Mouse (Mus musculus) myocyte (in vitro differentiated cells): ENCODE results near the gene Dyrk2. TPM values are rescaled to one million over a fixed set of nuclear protein-coding genes. Genes with fewer than 3 reads are reported as not detected.

Experiments used
- H3K27me3 ChIP-seq: one replicate; pipeline ENCODE4 v1.6.1; 2011; ENCODE audit not compliant: control insufficient read depth, insufficient read depth, insufficient read length
- H3K36me3 ChIP-seq: one replicate; pipeline ENCODE4 v1.6.1; 2011; ENCODE audit not compliant: control insufficient read depth, insufficient read depth
- H3K4me2 ChIP-seq: one replicate; pipeline ENCODE4 v1.6.1; 2011; ENCODE audit warnings: low read depth, control low read depth
- H3K4me3 ChIP-seq: one replicate; pipeline ENCODE4 v1.5.1; 2011; ENCODE audit warnings: mild to moderate bottlenecking, control low read depth, moderate library complexity
- H3K79me2 ChIP-seq: one replicate; pipeline ENCODE4 v1.6.1; 2011; ENCODE audit not compliant: control insufficient read depth, insufficient read depth
- H3ac ChIP-seq: one replicate; pipeline ENCODE4 v1.6.1; 2011; ENCODE audit not compliant: control insufficient read depth, insufficient read length
- CEBPB ChIP-seq: IDR thresholded peaks from 2 replicates; pipeline ENCODE4 v1.6.1; 2011; ENCODE audit warnings: mild to moderate bottlenecking, moderate library complexity; ENCODE audit not compliant: poor library complexity, insufficient read depth, severe bottlenecking
- E2F4 ChIP-seq: IDR thresholded peaks from one replicate; pipeline ENCODE4 v1.6.1; 2011; ENCODE audit warnings: mild to moderate bottlenecking, control low read depth, moderate library complexity; ENCODE audit not compliant: insufficient read depth
- MAX ChIP-seq: IDR thresholded peaks from one replicate; pipeline ENCODE4 v1.6.1; 2011; ENCODE audit warnings: low read depth, mild to moderate bottlenecking, control low read depth
- MYOD1 ChIP-seq, 3 experiments: IDR thresholded peaks; one replicate each; pipeline ENCODE4 v1.6.1; 2011; ENCODE audit warnings: control low read depth in 2 of 3, low read depth in 2 of 3, mild to moderate bottlenecking in 2 of 3, moderate library complexity in 1 of 3; ENCODE audit not compliant: insufficient read length in 2 of 3, control insufficient read depth in 1 of 3
- MYOG ChIP-seq, 3 experiments: IDR thresholded peaks; one replicate each; pipeline ENCODE4 v1.6.1; 2011; ENCODE audit warnings: control low read depth in 2 of 3, low read depth in 2 of 3, mild to moderate bottlenecking in 2 of 3; ENCODE audit not compliant: insufficient read length in 2 of 3, control insufficient read depth in 1 of 3, insufficient read depth in 1 of 3
- POLR2A ChIP-seq: IDR thresholded peaks from one replicate; pipeline ENCODE4 v1.6.1; 2011; ENCODE audit warnings: low read depth, mild to moderate bottlenecking, control low read depth, moderate library complexity; ENCODE audit not compliant: insufficient read length
- POLR2AphosphoS2 ChIP-seq: IDR thresholded peaks from one replicate; pipeline ENCODE4 v1.6.1; 2011; ENCODE audit warnings: low read depth, control low read depth; ENCODE audit not compliant: insufficient read length
- REST ChIP-seq: IDR thresholded peaks from one replicate; pipeline ENCODE4 v1.6.1; 2011; ENCODE audit warnings: mild to moderate bottlenecking, control low read depth, moderate library complexity; ENCODE audit not compliant: insufficient read depth, insufficient read length
- SRF ChIP-seq: IDR thresholded peaks from one replicate; pipeline ENCODE4 v1.6.1; 2011; ENCODE audit warnings: low read depth; ENCODE audit not compliant: control insufficient read depth, insufficient read length
- TCF12 ChIP-seq: IDR thresholded peaks from one replicate; pipeline ENCODE4 v1.6.1; 2011; ENCODE audit warnings: mild to moderate bottlenecking, control low read depth; ENCODE audit not compliant: poor library complexity, insufficient read depth, severe bottlenecking
- TCF3 ChIP-seq: IDR thresholded peaks from one replicate; pipeline ENCODE4 v1.6.1; 2011; ENCODE audit warnings: low read depth, control low read depth; ENCODE audit not compliant: insufficient read length
- USF1 ChIP-seq: IDR thresholded peaks from one replicate; pipeline ENCODE4 v1.6.1; 2011; ENCODE audit warnings: low read depth, mild to moderate bottlenecking, control low read depth, moderate library complexity
- polyA plus RNA-seq: library from polyadenylated mRNA; unstranded; fragments of >200 nt; fragmentation: generic; extraction: Trizol; gene quantifications from one replicate; pipeline ENCODE4 v1.2.1, GENCODE M21; 2012; ENCODE audit warnings: missing spikeins

Dyrk2 gene
- polyA plus RNA-seq, 1 experiment = 24.2 TPM

GRCm38 (mm10) chr10:118817089-118817488, 52.9 kb downstream of the Dyrk2 start:
- H3K79me2 ChIP-seq = no peaks in the 10 kb centered on the region
- no peak overlapping the region for H3K4me2 ChIP-seq
- no peaks in the 10 kb centered on the region for H3K27me3 ChIP-seq
- H3K4me3 ChIP-seq = no peak overlapping the region
- no peak overlapping the region for H3ac ChIP-seq
- TF ChIP-seq TCF12 = no peak
- H3K36me3 ChIP-seq = no peaks in the 10 kb centered on the region

- no peaks in the 10 kb centered on the region for H3K79me2 ChIP-seq
- H3K27me3 ChIP-seq = no peaks in the 10 kb centered on the region
- no peak overlapping the region for H3K4me2 ChIP-seq
- H3ac ChIP-seq = no peak overlapping the region
- TF ChIP-seq TCF12 (no peak), TCF3 (no peak), MYOG (IDR thresholded peaks at IDR 0.05; ENCODE audit: control insufficient read depth in 1 of 3, insufficient read depth in 1 of 3, insufficient read length in 2 of 3, low read depth in 2 of 3) (no peak), CEBPB (no peak), POLR2AphosphoS2 (no peak), USF1 (no peak), MYOD1 (IDR thresholded peaks at IDR 0.05; ENCODE audit: control insufficient read depth in 1 of 3, insufficient read length in 2 of 3, low read depth in 2 of 3) (no peak), MAX (no peak), SRF (no peak), REST (no peak), POLR2A (no peak), E2F4 (no peak)
- no peak overlapping the region for H3K4me3 ChIP-seq
- no peaks in the 10 kb centered on the region for H3K36me3 ChIP-seq
Observed at GRCm38 (mm10) chr10:118811945-118812344, 58.1 kb downstream of the Dyrk2 start.

- Histone ChIP-seq H3K27me3 (no peaks in the 10 kb centered on the region), H3K4me2 (no peak overlapping the region), H3K4me3 (no peak overlapping the region), H3K79me2 (no peaks in the 10 kb centered on the region), H3K36me3 (no peaks in the 10 kb centered on the region), H3ac (no peak overlapping the region)
- TF ChIP-seq MYOD1 (IDR thresholded peaks at IDR 0.05; ENCODE audit: control insufficient read depth in 1 of 3, insufficient read length in 2 of 3, low read depth in 2 of 3) (peak in 2 of 3 experiments; percentile 37 to 38), MYOG (IDR thresholded peaks at IDR 0.05; ENCODE audit: control insufficient read depth in 1 of 3, insufficient read depth in 1 of 3, insufficient read length in 2 of 3, low read depth in 2 of 3) (no peak)
Observed at GRCm38 (mm10) chr10:118810908-118811711, 58.9 kb downstream of the Dyrk2 start.
